Mouse (Mus musculus) testis, adult 2 months (tissue): Measurements from ENCODE around the gene Pgpep1.

Source experiments
- CTCF ChIP-seq: fragments of 200-500 bp; IDR thresholded peaks from 2 replicates; pipeline ENCODE4 v1.5.1; 2012; ENCODE audit warnings: low read depth, mild to moderate bottlenecking, inconsistent platforms, low read length, moderate library complexity; ENCODE audit not compliant: control insufficient read depth, insufficient read depth, insufficient replicate concordance
- POLR2A ChIP-seq: fragments of 200-500 bp; IDR thresholded peaks from 2 replicates; pipeline ENCODE4 v1.6.1; 2012; ENCODE audit warnings: low read depth, mild to moderate bottlenecking, inconsistent platforms, low read length, moderate library complexity; ENCODE audit not compliant: control insufficient read depth

GRCm38 (mm10) chr8:70607603-70607897 lies 52.6 kb downstream of the Pgpep1 start:
- TF ChIP-seq CTCF (no peak), POLR2A (no peak)
